Mouse (Mus musculus) heart, adult 8-10 months (tissue): ENCODE results near the gene Ccdc142. TPM values are rescaled to one million over a fixed set of nuclear protein-coding genes. Genes with fewer than 3 reads are reported as not detected.

ENCODE experiments used
- DNase-seq: peaks from one replicate; pipeline ENCODE4 v3.0.0; 2022; ENCODE audit warnings: low spot score
- total RNA-seq, 4 experiments: library from RNA; stranded (reverse); gene quantifications; 2 replicates each; pipeline ENCODE4 v1.2.4; 2022

Ccdc142 gene
- total RNA-seq, 4 experiments from 2014 or later = 0.72 to 2.8 (median 1.3) TPM

DNA sequence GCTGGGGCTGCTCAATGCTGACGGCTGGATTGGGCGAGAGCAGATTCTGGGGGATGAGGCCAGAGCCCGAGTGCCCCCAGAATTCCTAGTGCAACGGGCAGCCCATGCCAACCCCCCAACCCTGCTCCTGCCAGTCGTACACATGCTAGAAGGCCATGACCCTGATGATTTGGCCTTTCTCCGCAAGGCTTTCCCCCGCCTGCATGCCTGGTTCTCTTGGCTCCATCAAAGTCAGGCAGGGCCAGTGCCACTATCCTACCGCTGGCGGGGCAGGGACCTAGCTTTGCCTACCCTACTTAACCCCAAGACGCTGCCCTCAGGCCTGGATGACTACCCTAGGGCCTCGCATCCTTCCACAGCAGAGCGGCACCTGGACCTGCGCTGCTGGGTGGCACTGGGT lies 16.2 kb downstream of the Ccdc142 start:
- no peak for DNase-seq

- no peak for DNase-seq
These were observed 17.0 kb downstream of the Ccdc142 start for GRCm38 (mm10) chr6:83118369-83118768.

GRCm38 (mm10) chr6:83118825-83119733 lies 17.7 kb downstream of the Ccdc142 start:
- DNase-seq = no peak

- DNase-seq = no peak
These were observed 18.3 kb downstream of the Ccdc142 start for GRCm38 (mm10) chr6:83119734-83120051.

DNA sequence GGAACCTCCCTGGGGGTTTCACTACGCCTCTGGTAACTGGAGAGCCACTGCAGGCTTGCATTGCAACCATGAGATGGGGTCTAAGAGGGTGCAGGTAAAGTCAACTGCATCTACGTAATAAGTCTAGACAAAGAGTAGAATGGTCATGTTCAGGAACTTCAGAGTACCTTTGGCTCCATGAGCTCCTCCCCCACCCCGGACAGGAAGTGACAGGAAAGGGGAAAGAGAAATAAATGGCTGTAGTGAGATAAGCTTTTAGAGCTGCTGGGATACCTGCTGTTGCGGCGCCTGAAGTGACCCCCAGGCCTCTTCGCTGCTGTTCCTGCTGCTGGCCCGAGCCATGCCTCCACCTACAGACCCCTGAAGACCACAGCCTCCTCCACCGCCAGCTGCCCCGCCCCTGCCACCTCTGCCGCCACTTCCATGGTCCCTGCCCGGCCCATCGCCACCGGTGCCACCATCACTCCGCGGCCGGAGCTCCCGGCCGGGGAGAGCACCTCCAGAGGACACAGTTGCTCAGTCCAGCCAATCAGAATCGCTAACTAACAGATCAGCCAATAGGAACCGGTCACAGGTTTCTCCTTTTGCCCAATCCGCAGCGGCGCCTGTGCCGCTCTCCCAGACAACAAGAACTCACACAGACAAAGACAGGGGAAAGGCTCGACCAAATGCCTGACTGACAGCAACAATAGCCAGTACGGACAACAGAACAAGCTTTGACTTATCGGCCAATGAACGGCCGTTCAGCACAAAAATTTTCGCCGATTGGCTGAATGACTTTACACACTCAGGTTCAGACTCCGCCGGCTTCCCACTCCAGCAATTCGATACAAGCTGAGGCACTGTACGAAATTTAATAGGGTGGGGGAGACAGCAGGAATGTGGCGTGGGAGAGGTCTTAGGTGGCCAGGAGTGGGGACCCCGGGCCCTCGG lies 19.8 kb downstream of the Ccdc142 start, which contains the start of gene Wbp1:
Gene Wbp1, minus strand, starts transcription at position 630 of the 933 bp plus-strand sequence.
- DNase-seq = peak; percentile 99

DNA sequence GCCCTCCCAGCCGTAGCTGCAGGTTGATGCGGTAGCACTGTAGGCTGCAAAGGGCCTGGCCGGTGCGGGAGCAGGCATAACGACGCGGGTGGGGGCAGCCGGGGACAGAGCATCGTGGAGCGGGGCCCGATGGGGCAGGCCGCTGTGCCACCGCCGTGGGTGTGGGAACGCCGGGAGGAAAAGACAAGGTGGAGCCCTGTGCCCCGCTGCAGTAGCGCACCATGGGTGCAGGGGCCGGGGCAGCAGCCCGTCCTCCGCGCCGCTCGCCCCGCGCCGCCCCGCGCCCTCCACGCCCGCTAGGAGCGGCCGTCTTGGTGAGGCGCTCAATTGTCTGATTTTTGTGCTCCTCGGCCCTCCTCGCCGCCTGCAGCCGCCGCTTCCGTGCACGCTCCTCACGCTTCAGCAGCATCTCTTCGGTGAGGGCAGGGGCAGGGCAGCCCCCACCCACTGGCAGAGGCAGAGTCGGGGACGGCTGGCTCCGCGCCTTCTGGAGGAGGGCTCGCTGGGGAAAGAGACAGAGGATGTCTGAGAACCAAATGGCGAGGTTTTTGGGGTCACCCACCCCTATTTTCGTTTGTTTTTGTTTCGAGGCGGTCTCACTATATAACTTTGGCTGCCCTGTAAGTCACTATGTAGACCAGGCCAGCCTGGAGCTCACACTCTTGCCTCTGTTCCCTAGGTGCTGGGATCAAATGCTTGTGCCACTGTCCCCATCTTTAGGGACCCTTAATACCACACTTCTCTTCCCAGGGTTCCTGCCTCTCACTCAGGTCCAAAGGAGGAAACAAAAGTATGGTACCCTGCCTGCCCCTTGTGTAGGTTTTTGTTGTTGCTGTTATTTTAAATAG lies 20.7 kb downstream of the Ccdc142 start:
- no peak for DNase-seq

- no peak for DNase-seq
These were observed 21.6 kb downstream of the Ccdc142 start for GRCm38 (mm10) chr6:83122961-83123360.

DNA sequence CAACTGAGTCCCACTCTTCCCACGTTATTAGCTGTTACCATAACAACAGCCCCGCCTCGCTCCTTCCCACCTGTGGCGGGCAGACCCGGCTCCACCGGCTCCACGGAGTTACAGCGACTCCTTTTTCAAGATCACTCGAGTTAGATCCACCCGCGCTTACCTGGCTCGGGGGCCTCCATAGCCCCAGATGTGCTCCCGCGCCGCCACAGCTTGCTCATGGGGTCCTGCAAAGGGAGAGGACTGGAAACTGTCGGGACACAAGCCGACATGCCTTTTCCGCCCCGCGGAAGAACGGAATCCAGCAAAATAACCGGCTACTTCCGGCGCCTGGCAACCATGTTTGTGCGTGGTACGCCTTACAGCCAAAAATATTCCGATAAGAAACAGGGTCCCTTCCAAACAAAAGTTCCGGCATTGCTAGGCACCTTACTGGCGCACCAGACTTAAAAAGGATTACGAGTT lies 23.5 kb downstream of the Ccdc142 start:
- peak; percentile 93 for DNase-seq

DNA sequence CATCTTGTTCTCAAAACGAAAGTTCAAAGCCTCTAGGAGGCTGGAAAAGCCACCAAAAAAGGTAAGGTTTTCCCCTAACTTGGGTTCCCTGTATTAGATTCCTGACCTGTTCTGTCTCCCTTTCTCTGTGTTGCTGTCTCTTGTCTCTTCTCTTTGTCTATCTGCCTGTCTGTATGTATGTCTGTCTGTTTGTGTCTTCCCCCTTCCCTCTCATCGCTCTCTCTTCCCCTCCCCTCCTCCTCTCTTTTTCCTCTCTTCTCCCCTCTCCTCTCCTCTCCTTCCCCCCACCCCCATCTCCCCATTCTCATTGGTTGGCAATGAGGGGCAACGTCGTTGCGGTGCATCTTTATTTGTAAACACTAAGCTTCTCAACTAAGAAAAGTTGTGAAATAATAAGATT lies 23.9 kb downstream of the Ccdc142 start, which contains the start of gene Ino80b:
Gene Ino80b, minus strand, starts transcription at position 101 of the 400 bp plus-strand sequence.
- no peak for DNase-seq

GRCm38 (mm10) chr6:83127419-83127818 lies 26.0 kb downstream of the Ccdc142 start:
- no peak for DNase-seq

- no peak for DNase-seq
These were observed 30.2 kb downstream of the Ccdc142 start for GRCm38 (mm10) chr6:83131469-83132034.

DNA sequence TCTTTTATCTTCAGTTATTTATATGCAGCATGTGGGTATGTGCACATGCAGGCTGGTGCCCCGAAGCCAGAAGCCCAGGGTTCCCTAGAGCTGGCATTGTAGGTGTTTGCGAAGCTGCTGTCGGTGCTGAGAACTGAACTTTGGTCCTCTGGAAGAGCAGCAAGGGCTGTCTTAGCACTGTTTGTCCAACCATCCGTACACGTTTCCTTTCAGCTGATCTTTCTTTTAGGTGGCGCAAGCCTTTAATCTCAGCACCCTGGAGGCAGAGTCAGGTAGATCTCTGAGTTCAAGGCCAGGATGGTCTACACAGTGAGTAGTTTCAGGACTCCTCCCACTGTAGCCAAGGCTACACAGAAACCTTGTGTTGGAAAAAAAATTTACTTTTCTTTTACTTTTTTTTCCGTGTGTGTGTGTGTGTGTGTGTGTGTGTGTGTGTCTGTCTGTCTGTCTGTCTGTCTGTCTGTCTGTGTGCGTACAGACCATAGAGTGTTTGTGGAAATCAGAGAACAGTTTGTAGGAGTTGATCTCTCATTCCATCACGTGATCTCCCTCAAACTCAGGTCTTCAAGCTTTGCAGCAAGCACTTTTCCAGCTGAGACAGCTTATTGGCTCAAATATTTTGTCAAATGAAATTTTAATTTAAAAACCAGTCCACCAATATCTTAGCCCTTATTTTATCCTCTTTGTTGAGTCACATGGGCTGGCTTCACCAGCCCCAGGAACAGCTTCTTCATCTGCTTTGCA lies 30.9 kb downstream of the Ccdc142 start:
- no peak for DNase-seq

DNA sequence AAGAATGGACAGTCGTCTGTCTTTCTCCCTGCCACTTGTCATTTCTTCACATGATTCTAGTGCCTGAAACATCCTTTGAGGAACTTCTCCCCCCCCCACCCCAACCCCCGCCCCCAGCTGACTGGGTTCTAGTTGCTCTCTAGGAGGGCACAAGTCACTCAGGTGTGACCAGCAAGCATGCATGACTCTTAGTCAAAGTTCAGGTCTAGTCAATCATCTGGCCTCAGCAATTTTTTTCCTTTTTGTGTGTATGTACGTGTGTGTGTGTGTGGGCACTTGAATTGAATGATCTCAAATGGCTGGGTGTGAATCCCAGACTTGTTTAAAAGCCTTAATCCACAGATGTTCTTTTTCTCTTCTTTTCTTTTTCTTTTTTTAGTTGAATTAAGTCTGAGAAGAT lies 32.8 kb downstream of the Ccdc142 start:
- no peak for DNase-seq

- no peak for DNase-seq
These were observed 33.6 kb downstream of the Ccdc142 start, which contains the start of gene Rtkn for GRCm38 (mm10) chr6:83134951-83135513. TSS of gene Rtkn (plus strand) at chr6:83135463.

- no peak for DNase-seq
These were observed 34.3 kb downstream of the Ccdc142 start for GRCm38 (mm10) chr6:83135571-83136161.

DNA sequence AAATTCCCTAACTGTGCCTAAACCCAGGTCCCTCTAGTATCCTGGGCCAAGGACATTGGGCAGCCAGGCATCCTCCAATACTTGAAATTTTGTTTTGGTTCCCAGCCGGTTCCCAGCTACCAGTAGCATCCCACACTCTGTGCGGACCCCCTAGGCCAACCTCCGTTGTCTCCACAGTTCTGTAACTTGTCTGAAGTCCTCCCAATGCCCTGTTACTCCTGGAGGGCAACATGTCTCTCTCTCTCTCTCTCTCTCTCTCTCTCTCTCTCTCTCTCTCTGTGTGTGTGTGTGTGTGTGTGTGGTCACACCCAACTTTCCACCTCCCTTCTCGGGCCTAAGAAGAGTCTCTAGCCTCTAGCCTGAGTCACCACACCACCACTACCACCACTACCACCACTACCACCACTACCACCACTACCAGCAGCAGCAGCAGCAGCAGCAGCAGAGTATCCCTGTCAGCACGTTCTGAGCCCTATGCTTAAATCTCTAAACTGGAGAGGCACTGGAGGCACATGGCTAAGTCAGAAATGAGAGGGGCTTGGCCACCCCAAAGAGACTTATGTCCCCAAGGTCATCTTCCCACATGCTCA lies 35.0 kb downstream of the Ccdc142 start:
- DNase-seq = no peak

DNA sequence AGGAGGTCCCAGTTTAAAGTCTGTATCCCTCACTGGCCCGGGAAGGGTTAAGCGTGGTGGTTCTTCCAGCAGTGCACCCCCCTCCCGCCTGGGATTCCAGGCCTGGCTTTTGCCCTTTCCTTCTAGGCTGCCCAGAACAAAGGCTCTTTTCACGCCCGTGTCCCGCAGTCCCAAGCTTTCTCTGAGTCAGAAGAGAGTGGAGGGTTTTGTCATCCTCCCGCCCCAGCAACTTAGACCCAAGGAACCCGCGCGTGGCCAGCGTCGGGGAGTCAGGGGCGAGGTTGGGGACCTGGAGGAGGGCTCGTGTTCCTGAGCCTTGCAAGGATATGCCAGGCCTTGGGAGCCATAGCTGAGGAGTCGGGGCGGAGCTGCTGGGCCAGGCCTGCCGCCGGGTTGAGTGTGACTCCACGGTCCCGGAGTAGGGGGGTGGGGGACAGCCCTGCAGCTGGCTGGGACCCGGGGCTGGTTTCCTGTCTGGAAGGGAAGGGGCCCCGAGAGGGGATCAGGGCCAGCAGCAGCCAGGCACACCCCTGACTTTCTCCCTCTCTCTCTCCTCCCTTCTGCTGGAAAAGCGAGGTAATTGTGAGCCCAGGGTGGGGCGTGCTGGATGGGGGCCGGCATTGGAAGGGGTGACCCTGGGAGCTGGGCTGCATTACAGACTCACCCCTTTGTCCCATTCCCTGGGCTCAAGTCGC lies 35.6 kb downstream of the Ccdc142 start:
- no peak for DNase-seq

DNA sequence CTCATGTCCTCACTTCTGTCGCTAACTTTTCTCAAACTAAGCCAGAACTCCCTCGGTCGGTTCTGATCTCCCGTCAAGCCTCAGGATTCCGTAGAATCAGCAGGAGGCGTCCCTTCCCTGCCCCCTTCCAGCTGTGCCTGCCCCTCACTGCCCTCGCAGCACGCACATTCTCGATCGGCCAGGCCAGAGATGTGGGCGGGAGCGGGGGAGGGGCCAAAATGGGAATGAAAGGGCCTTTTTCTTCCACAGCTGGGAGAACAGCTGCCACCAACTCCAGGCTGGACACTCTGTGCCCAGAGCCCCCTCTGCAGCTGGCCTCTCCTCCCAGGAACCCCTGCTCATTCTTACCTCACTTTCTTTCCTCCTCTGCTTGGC lies 36.2 kb downstream of the Ccdc142 start:
- DNase-seq = peak; percentile 91
